Mouse (Mus musculus) adrenal gland, adult (tissue): ENCODE data around the gene Ccr7.
A peak's percentile ranks its signal among the peaks of the same experiment; 100 is the strongest.

Experiments
- DNase-seq, 2 experiments: peaks; one replicate each; pipeline ENCODE4 v3.0.0; 2022 to 2023; ENCODE audit warnings: low spot score in 1 of 2; ENCODE audit not compliant: inconsistent age in 2 of 2

Ccr7 gene

GRCm38 (mm10) chr11:99153767-99154753, 817 bp downstream of the Ccr7 start:
- no peak for DNase-seq

- DNase-seq, result no peak
Observed at GRCm38 (mm10) chr11:99152323-99153144, 2.3 kb downstream of the Ccr7 start.

DNA sequence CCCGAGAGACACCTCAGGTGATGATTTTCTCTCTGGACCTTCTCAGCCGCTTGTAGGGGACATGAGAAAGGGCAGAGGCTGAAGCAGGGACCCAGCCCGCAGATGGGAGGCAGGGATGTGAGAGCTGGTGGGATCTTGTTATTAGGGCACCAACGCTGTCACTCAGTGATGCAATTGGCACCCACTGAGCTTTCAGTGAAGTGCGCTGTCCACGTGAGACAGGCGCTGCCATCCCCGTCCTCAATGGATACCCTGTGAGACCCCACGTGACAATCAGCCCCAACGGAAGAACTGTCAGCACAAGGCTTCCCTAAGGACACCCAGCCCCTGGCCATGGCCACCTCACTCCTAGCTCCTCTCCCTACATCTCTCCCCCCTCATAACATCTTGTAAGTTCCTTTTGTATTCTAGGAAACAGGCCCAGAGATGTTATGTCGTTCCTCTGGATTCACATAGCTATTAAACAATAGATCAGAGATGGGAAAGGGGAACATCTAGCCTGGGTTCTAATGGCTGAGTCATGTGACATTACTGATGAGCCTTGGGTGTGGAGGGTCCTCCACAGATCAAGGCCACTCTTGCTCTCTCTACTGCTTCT, 3.4 kb downstream of the Ccr7 start:
- no peak for DNase-seq

DNA sequence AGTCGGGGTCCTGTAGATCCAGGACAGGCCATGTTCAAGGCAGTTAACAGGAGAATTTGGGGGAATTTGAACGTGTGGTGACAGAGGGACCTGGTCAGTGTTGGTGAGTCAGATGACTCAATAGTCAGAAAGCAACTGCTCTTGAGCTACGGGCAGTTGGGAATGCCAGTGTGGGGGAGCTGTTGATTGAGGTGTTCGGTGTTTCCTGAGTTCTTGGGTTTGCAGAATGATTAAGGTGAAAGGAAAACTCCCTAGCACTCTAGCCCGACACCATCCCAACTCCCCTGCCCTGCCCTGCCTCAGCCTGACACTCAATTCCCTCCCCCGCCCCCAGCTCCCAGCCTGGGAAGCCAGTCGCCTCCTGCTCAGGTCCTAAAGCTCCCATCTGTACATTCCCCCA, 4.0 kb downstream of the Ccr7 start:
- no peak for DNase-seq

DNA sequence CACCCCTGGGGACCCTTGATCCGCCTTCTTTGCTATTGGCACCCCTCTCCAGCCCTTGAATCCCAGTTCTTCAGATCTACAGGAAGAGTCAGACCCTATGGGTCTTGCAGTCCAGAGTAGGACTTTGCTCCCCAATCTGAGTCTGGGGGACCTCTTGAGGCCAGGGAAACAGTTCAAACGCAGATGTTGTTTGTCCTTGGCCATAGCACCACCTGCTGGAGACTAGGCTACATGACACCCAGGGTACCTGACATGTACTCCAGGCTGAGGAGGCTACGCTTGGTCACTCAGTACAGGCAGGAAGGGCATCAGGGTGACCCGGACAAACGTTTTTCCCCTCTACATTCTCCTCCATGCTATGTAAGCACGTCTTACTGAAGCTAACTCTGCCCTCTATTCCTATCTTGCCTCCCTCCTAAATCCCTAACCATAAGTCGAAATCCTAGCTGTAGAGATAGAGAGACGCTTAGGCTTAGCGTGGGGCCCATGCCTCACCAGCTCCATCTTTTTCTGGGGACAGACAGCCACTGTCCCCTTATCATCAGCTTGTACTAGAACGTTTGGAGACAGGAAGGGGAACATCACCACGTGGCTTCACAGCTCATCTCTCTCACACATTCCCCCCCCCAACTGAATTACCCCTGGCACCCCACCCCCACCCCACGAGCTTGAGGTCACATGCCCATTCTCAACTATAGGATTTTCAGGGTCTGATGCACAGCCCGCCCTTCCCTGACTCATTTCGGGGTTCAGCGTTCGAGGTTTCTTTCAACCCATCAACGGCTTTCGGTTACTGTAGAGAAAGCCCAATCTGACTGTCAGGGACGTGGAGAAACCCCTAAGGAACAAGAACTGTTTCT, 4.7 kb downstream of the Ccr7 start:
- peak; percentile 65 to 90 for DNase-seq

GRCm38 (mm10) chr11:99148896-99149703, 5.8 kb downstream of the Ccr7 start:
- no peak for DNase-seq

DNA sequence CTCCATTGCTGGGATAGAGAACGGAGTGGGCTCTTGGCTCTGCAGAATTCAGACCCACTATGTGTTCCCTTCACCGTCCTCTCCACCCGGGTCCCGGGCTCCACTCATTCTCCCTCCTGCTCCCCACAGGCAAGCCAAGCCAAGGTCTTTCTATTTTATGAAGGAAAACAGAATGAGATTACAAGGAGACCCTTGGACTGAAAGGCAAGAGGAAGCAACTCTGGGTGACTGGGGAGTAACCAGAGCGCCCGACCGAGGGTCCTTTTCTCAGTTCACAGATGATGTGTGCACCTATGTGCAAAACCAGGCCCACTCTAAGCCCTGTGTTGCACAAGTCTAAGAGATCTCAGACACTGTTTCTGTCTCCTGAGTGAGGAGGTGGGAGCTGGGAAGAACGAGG, 6.5 kb downstream of the Ccr7 start:
- no peak for DNase-seq

GRCm38 (mm10) chr11:99147920-99148289, 7.0 kb downstream of the Ccr7 start:
- no peak for DNase-seq

GRCm38 (mm10) chr11:99147041-99147919, 7.6 kb downstream of the Ccr7 start:
- no peak for DNase-seq

GRCm38 (mm10) chr11:99146558-99146957, 8.3 kb downstream of the Ccr7 start:
- DNase-seq, result no peak

DNA sequence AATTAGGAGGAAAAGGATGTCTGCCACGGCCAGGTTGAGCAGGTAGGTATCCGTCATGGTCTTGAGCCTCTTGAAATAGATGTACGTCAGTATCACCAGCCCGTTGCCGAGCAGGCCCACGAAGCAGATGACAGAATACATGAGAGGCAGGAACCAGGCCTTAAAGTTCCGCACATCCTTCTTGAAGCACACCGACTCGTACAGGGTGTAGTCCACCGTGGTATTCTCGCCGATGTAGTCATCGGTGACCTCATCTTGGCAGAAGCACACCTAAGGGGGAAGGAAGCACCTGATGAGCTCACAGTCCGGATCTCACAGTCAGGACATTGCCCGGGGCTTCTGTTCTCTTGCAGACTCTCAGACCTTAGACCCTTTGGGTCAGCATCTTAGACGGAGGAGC, 9.1 kb downstream of the Ccr7 start:
- DNase-seq, result no peak

GRCm38 (mm10) chr11:99144940-99145339, 9.9 kb downstream of the Ccr7 start:
- no peak for DNase-seq

GRCm38 (mm10) chr11:99144456-99144855, 10.4 kb downstream of the Ccr7 start:
- no peak for DNase-seq

- DNase-seq, result no peak
Observed at GRCm38 (mm10) chr11:99143123-99144082, 11.5 kb downstream of the Ccr7 start.

- DNase-seq, result no peak
Observed at GRCm38 (mm10) chr11:99142493-99143095, 12.3 kb downstream of the Ccr7 start.

DNA sequence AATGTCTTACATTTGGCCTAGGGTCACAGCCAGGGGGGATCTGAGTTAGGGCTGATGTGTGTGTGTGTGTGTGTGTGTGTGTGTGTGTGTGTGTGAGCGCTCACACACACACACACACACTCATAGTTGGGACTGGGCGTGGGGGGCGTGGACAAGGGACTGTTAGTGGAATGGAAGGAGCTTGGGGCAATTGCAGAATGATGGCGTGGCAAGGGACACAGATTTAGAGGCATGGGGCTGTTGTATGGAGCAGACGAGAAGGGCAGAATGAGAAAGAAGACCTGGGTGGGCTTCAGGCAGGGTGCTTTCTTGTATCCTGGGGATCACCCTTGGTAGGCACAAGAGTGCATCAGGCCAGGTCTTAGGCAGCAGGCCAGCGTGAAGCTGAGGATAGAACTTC, 12.8 kb downstream of the Ccr7 start:
- DNase-seq, result no peak

DNA sequence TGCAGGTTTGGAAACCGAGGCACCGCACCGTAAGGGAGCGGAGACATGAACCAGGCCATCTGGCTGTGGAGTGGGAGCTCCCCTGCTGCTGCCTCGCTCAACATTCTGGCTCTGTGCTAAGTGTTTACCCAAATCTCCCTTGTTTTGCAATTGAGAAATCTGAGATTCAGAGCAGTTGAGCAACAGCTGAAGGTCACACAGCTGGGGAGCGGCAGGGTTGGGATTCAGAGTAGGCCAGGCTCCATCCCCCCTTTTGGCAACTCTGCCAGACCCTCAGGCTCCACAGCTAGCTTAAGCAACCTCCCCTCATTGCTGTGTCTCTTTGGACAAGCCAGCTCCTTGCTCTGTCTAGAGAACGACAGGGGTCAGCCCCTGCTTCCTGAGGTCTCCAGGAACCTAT, 13.3 kb downstream of the Ccr7 start:
- peak; percentile 50 to 91 for DNase-seq
